Mouse (Mus musculus): ENCODE data around the gene Tent4b. TPM values are rescaled to one million over a fixed set of nuclear protein-coding genes. Genes with fewer than 3 reads are reported as not detected.
"Not testable (repeated sequence)": the region's sequence is repeated elsewhere in the genome, so short reads cannot be mapped to it uniquely, and the experiment has no call there.

The Tent4b gene
- total and polyA plus RNA-seq, 2 experiments from 2014 or later = 8.9 to 34.9 TPM

- Histone ChIP-seq H3K9ac (replicated peaks; ENCODE audit: low read length, poor library complexity, severe bottlenecking) (peak overlapping the region; percentile 79), H3K36me3 (ENCODE audit: insufficient read depth, low read length) (no peaks in the 10 kb centered on the region), H3K4me3 (ENCODE audit: low read depth, low read length) (peak overlapping the region; percentile 94), H3K27ac (ENCODE audit: low read depth, low read length) (no peak overlapping the region; the same call in 1 of the 2 replicates), H3K4me1 (ENCODE audit: insufficient read depth, low read length) (peaks cover 13% of the 10 kb centered on the region), H3K27me3 (ENCODE audit: insufficient read depth, low read length) (no peaks in the 10 kb centered on the region), H3K4me2 (ENCODE audit: low read depth, low read length, poor library complexity, severe bottlenecking) (peak overlapping the region; percentile 81), H3K9me3 (ENCODE audit: low read length) (no peaks in the 10 kb centered on the region)
- 10% methylated on average over 10 of the region's 10 CpGs for WGBS
- ATAC-seq (ENCODE audit: low FRiP score) (no peak), DNase-seq (ENCODE audit: low spot score) (no peak)
- no peak for TF ChIP-seq CTCF (IDR thresholded peaks at IDR 0.05)
Measured at GRCm38 (mm10) chr8:88200724-88201495, 1.9 kb downstream of the Tent4b start.

- 38% methylated on average over 3 of the region's 3 CpGs for WGBS
- TF ChIP-seq CTCF (IDR thresholded peaks at IDR 0.05) = no peak
- Histone ChIP-seq H3K27me3 (ENCODE audit: insufficient read depth, low read length) (no peaks in the 10 kb centered on the region), H3K4me2 (ENCODE audit: low read depth, low read length, poor library complexity, severe bottlenecking) (peak overlapping the region; percentile 81), H3K27ac (ENCODE audit: low read depth, low read length) (no peak overlapping the region), H3K4me3 (ENCODE audit: low read depth, low read length) (peak overlapping the region; percentile 94; the same call in 1 of the 2 replicates), H3K9me3 (ENCODE audit: low read length) (no peaks in the 10 kb centered on the region), H3K9ac (replicated peaks; ENCODE audit: low read length, poor library complexity, severe bottlenecking) (no peak overlapping the region), H3K36me3 (ENCODE audit: insufficient read depth, low read length) (no peaks in the 10 kb centered on the region), H3K4me1 (ENCODE audit: insufficient read depth, low read length) (peaks cover 13% of the 10 kb centered on the region)
- no peak for ATAC-seq (ENCODE audit: low FRiP score)
- DNase-seq (ENCODE audit: low spot score) = no peak
Measured at GRCm38 (mm10) chr8:88201641-88202040, 2.6 kb downstream of the Tent4b start.

DNA sequence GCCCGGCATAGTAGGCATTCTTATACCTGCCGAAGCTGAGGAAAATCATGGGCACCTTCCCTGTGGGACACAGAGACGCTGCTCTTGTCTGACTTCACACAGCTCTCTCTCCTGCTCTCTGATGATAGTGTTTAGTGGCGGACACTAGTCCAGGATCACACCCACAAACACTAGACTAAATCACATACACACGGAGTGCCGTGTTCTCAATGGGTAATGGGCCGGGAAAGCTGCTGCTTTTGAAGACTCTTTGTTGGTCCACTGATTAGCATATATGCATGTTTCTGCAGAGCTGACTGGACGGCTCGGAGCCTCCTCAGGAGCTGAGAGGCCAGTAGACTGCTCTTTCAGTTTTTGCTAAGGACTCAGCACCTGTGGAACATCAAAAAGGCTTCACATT, 7.0 kb downstream of the Tent4b start:
- no peak overlapping the region for H3K4me3 ChIP-seq (ENCODE audit: low read depth, low read length)
- no peak overlapping the region for H3K4me2 ChIP-seq (ENCODE audit: low read depth, low read length, poor library complexity, severe bottlenecking)
- WGBS = 60% methylated on average over 9 of the region's 9 CpGs
- no peak for TF ChIP-seq CTCF (IDR thresholded peaks at IDR 0.05)
- H3K9me3 ChIP-seq (ENCODE audit: low read length) = no peaks in the 10 kb centered on the region
- H3K27me3 ChIP-seq (ENCODE audit: insufficient read depth, low read length) = no peaks in the 10 kb centered on the region
- no peak for ATAC-seq (ENCODE audit: low FRiP score)
- peaks cover 11% of the 10 kb centered on the region for H3K4me1 ChIP-seq (ENCODE audit: insufficient read depth, low read length)
- DNase-seq (ENCODE audit: low spot score) = no peak
- no peak overlapping the region for H3K27ac ChIP-seq (ENCODE audit: low read depth, low read length)
- no peaks in the 10 kb centered on the region for H3K36me3 ChIP-seq (ENCODE audit: insufficient read depth, low read length)
- H3K9ac ChIP-seq (replicated peaks; ENCODE audit: low read length, poor library complexity, severe bottlenecking) = no peak overlapping the region

GRCm38 (mm10) chr8:88207121-88207821, 8.3 kb downstream of the Tent4b start:
- Histone ChIP-seq H3K4me1 (ENCODE audit: insufficient read depth, low read length) (no peaks in the 10 kb centered on the region; the same call in 1 of the 2 replicates), H3K27ac (ENCODE audit: low read depth, low read length) (no peak overlapping the region), H3K27me3 (ENCODE audit: insufficient read depth, low read length) (no peaks in the 10 kb centered on the region), H3K36me3 (ENCODE audit: insufficient read depth, low read length) (no peaks in the 10 kb centered on the region), H3K9ac (replicated peaks; ENCODE audit: low read length, poor library complexity, severe bottlenecking) (no peak overlapping the region), H3K4me2 (ENCODE audit: low read depth, low read length, poor library complexity, severe bottlenecking) (no peak overlapping the region), H3K9me3 (ENCODE audit: low read length) (no peaks in the 10 kb centered on the region), H3K4me3 (ENCODE audit: low read depth, low read length) (no peak overlapping the region)
- DNase-seq (ENCODE audit: low spot score) (no peak), ATAC-seq (ENCODE audit: low FRiP score) (no peak)
- 83% methylated on average over 7 of the region's 7 CpGs for WGBS
- TF ChIP-seq CTCF (IDR thresholded peaks at IDR 0.05) = no peak

DNA sequence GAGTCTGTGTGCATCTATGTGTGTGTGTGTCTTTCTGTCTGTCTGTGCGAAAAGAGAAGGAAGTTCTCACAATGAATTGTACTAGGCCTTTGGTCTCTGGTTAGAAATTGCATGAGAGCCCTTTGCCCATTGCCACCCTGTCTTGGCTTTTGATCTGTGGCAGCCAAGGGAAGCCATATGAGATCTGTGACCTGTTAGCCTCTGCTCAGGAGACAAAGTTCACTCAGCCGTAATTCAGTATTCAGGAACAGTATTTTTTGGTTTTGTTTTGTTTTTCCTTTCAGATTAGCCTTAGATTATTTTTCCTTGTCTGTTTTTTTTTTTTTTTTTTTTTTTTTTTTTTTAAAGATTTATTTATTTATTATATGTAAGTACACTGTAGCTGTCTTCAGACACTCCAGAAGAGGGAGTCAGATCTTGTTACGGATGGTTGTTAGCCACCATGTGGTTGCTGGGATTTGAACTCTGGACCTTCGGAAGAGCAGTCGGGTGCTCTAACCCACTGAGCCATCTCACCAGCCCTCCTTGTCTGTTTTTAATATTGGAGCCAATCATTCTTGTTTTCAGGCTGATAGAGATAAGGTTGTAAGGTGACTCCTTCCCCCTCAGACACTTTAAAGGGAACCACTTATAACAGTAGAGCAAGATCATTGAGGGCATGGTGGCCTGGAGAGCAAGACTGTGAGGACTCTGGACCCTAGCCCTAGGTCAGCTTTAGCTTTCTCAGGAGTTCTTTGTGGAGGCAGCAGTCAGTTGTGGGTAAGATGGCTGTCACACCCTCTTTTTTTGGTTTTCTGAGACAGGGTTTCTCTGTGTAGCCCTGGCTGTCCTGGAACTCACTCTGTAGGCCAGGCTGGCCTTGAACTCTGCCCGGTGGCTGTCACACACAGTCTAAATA, 11.2 kb downstream of the Tent4b start:
- not testable (repeated sequence) for H3K27me3 ChIP-seq (ENCODE audit: insufficient read depth, low read length); ATAC-seq (ENCODE audit: low FRiP score); DNase-seq (ENCODE audit: low spot score); H3K36me3 ChIP-seq (ENCODE audit: insufficient read depth, low read length); H3K4me1 ChIP-seq (ENCODE audit: insufficient read depth, low read length); H3K4me2 ChIP-seq (ENCODE audit: low read depth, low read length, poor library complexity, severe bottlenecking); H3K27ac ChIP-seq (ENCODE audit: low read depth, low read length); H3K9ac ChIP-seq (replicated peaks; ENCODE audit: low read length, poor library complexity, severe bottlenecking); H3K4me3 ChIP-seq (ENCODE audit: low read depth, low read length); H3K9me3 ChIP-seq (ENCODE audit: low read length)
- WGBS = 93% methylated on average over 5 of the region's 6 CpGs
